Mouse (Mus musculus) naive thymus-derived CD4-positive, alpha-beta T cell, adult 5 months (primary cell): ENCODE results near the gene 1700013G24Rik. TPM values are rescaled to one million over a fixed set of nuclear protein-coding genes. Genes with fewer than 3 reads are reported as not detected.

Experiments used
- polyA plus RNA-seq: library from polyadenylated mRNA; unstranded; fragments of 100-300 nt; shearing (Covaris generic); gene quantifications from one replicate; pipeline ENCODE4 v1.2.1, GENCODE M21; 2017

Gene 1700013G24Rik
- polyA plus RNA-seq: not detected

GRCm38 (mm10) chr4:137453234-137453767, at the start of gene 1700013G24Rik:
1700013G24Rik (plus strand) TSS chr4:137453284.

DNA sequence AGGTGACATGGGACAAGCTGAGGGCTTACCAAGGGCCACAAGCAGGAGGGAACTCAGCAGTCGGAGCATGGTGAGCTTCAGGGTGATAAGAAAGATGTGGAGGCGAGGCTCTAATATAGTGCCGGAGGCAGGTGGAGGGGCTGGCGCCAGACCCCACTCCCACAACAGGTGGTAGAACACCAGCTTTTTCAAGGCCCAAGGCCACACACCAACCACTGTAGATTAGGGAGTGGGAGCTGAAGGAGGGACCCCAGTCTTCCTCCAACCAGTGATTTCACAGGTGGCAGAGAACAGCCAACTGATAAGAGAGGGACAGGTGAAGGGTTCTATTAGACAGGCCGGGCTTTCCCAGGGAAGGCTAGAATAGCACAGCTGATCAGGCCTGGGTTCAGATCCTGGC, 43.4 kb upstream of the 1700013G24Rik start, which contains the start of gene Cela3a:
Gene Cela3a, minus strand, starts transcription at position 101 of the 400 bp plus-strand sequence.

DNA sequence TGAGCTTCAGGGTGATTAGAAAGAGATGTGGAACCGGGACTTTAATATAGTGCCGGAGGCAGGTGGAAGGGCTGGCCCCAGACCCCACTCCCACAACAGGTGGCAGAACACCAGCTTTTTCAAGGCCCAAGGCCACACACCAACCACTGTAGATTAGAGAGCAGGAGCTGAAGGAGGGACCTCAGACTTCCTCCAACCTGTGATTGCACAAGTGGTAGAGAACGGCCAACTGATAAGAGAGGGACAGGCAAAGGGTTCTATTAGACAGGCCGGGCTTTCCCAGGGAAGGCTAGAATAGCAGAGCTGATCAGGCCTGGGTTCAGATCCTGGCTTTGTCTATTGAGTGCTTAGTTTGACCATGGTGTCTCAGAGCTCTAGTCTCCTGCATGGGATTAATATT, 22.6 kb upstream of the 1700013G24Rik start, which contains the start of gene Cela3b:
Gene Cela3b, minus strand, starts transcription at position 39 of the 400 bp plus-strand sequence.

DNA sequence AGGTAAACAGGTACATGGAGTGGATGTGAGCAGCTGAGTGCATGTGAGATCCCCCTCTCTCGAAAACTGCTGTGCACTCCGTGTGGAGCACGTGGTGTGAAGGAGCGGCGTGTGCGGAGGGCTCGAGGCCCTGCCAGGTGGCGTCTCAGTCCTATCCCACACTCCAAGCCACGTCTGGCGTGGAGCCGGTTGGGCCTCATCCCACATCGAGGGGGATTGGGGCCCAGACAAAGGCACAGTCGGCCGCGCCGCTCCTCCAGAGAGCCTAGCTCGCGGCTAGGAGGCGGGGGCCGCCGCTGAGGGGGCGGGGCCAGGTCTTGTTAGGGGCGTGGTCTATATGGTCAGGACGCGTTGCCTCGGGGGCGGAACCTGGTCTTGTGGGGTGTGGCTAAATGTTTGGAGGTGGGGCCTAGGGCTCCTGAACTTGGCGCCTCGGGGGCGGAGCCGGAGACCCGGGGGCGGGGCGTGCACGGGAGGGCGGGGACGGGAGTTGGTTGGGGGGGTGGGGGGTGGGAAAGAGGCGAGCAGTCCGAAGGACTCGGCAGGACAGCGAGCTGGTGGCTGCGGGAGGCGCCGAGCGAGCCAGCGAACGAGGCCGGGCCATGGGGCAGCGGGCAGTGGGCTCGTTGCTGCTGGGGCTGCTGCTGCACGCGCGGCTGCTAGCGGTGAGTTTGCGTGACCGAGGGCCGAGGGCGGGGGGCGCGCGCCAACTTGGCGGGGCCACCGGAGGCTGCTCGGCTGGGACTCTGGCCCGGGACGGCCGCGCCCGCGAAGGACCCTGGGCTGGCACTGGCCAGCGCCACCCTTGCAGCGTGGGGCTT, 15.4 kb downstream of the 1700013G24Rik start, which contains the start of gene Hspg2:
Gene Hspg2, plus strand, starts transcription at position 510 of the 821 bp plus-strand sequence.

Other genes with a start within 250 kb of the 1700013G24Rik start
- 0.11 TPM for gene Wnt4, start 175.8 kb upstream of the 1700013G24Rik start, polyA plus RNA-seq
- 745 TPM for gene Cdc42, start 95.6 kb upstream of the 1700013G24Rik start, polyA plus RNA-seq
- gene Cela3a, start 43.5 kb upstream of the 1700013G24Rik start, polyA plus RNA-seq: not detected
- not detected for gene Cela3b, start 22.7 kb upstream of the 1700013G24Rik start, polyA plus RNA-seq
- not detected for gene Hspg2, start 15.5 kb downstream of the 1700013G24Rik start, polyA plus RNA-seq
- gene Ldlrad2, start 121.3 kb downstream of the 1700013G24Rik start, polyA plus RNA-seq: not detected
- gene Usp48, start 140.5 kb downstream of the 1700013G24Rik start, polyA plus RNA-seq: 96.2 TPM
- not detected for gene Rap1gap, start 211.4 kb downstream of the 1700013G24Rik start, polyA plus RNA-seq